Mouse (Mus musculus) myocyte (in vitro differentiated cells): Measurements from ENCODE around the gene Ghrh. TPM values are rescaled to one million over a fixed set of nuclear protein-coding genes. Genes with fewer than 3 reads are reported as not detected.

Source experiments
- H3K27me3 ChIP-seq: one replicate; pipeline ENCODE4 v1.6.1; 2011; ENCODE audit not compliant: control insufficient read depth, insufficient read depth, insufficient read length
- H3K36me3 ChIP-seq: one replicate; pipeline ENCODE4 v1.6.1; 2011; ENCODE audit not compliant: control insufficient read depth, insufficient read depth
- H3K4me2 ChIP-seq: one replicate; pipeline ENCODE4 v1.6.1; 2011; ENCODE audit warnings: low read depth, control low read depth
- H3K4me3 ChIP-seq: one replicate; pipeline ENCODE4 v1.5.1; 2011; ENCODE audit warnings: mild to moderate bottlenecking, control low read depth, moderate library complexity
- H3K79me2 ChIP-seq: one replicate; pipeline ENCODE4 v1.6.1; 2011; ENCODE audit not compliant: control insufficient read depth, insufficient read depth
- H3ac ChIP-seq: one replicate; pipeline ENCODE4 v1.6.1; 2011; ENCODE audit not compliant: control insufficient read depth, insufficient read length
- CEBPB ChIP-seq: IDR thresholded peaks from 2 replicates; pipeline ENCODE4 v1.6.1; 2011; ENCODE audit warnings: mild to moderate bottlenecking, moderate library complexity; ENCODE audit not compliant: poor library complexity, insufficient read depth, severe bottlenecking
- E2F4 ChIP-seq: IDR thresholded peaks from one replicate; pipeline ENCODE4 v1.6.1; 2011; ENCODE audit warnings: mild to moderate bottlenecking, control low read depth, moderate library complexity; ENCODE audit not compliant: insufficient read depth
- MAX ChIP-seq: IDR thresholded peaks from one replicate; pipeline ENCODE4 v1.6.1; 2011; ENCODE audit warnings: low read depth, mild to moderate bottlenecking, control low read depth
- MYOD1 ChIP-seq, 3 experiments: IDR thresholded peaks; one replicate each; pipeline ENCODE4 v1.6.1; 2011; ENCODE audit warnings: control low read depth in 2 of 3, low read depth in 2 of 3, mild to moderate bottlenecking in 2 of 3, moderate library complexity in 1 of 3; ENCODE audit not compliant: insufficient read length in 2 of 3, control insufficient read depth in 1 of 3
- MYOG ChIP-seq, 3 experiments: IDR thresholded peaks; one replicate each; pipeline ENCODE4 v1.6.1; 2011; ENCODE audit warnings: control low read depth in 2 of 3, low read depth in 2 of 3, mild to moderate bottlenecking in 2 of 3; ENCODE audit not compliant: insufficient read length in 2 of 3, control insufficient read depth in 1 of 3, insufficient read depth in 1 of 3
- POLR2A ChIP-seq: IDR thresholded peaks from one replicate; pipeline ENCODE4 v1.6.1; 2011; ENCODE audit warnings: low read depth, mild to moderate bottlenecking, control low read depth, moderate library complexity; ENCODE audit not compliant: insufficient read length
- POLR2AphosphoS2 ChIP-seq: IDR thresholded peaks from one replicate; pipeline ENCODE4 v1.6.1; 2011; ENCODE audit warnings: low read depth, control low read depth; ENCODE audit not compliant: insufficient read length
- REST ChIP-seq: IDR thresholded peaks from one replicate; pipeline ENCODE4 v1.6.1; 2011; ENCODE audit warnings: mild to moderate bottlenecking, control low read depth, moderate library complexity; ENCODE audit not compliant: insufficient read depth, insufficient read length
- SRF ChIP-seq: IDR thresholded peaks from one replicate; pipeline ENCODE4 v1.6.1; 2011; ENCODE audit warnings: low read depth; ENCODE audit not compliant: control insufficient read depth, insufficient read length
- TCF12 ChIP-seq: IDR thresholded peaks from one replicate; pipeline ENCODE4 v1.6.1; 2011; ENCODE audit warnings: mild to moderate bottlenecking, control low read depth; ENCODE audit not compliant: poor library complexity, insufficient read depth, severe bottlenecking
- TCF3 ChIP-seq: IDR thresholded peaks from one replicate; pipeline ENCODE4 v1.6.1; 2011; ENCODE audit warnings: low read depth, control low read depth; ENCODE audit not compliant: insufficient read length
- USF1 ChIP-seq: IDR thresholded peaks from one replicate; pipeline ENCODE4 v1.6.1; 2011; ENCODE audit warnings: low read depth, mild to moderate bottlenecking, control low read depth, moderate library complexity
- polyA plus RNA-seq: library from polyadenylated mRNA; unstranded; fragments of >200 nt; fragmentation: generic; extraction: Trizol; gene quantifications from one replicate; pipeline ENCODE4 v1.2.1, GENCODE M21; 2012; ENCODE audit warnings: missing spikeins

Gene Ghrh
- polyA plus RNA-seq, 1 experiment: not detected

DNA sequence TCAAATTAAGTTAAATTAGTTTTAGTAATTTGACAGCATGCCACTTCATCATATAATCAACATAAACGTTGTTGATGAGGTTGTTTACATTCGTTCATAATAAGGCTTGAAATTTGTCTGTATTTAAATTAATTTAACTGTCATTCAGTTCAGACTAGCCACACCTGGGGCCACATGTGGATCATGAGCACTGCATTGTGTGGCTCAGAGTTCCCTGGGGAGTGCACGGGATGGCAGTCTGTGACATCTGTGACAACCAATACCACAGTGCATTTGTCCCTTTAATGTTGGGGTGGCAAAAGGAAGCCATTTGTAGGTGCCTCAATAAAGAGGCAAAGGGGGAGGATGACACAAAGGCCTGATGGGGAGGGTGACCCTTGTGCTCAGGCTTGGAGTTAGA lies 29.7 kb upstream of the Ghrh start:
- Histone ChIP-seq H3K27me3 (no peaks in the 10 kb centered on the region), H3K36me3 (peaks cover 8% of the 10 kb centered on the region), H3K4me3 (no peak overlapping the region), H3K79me2 (peaks cover 43% of the 10 kb centered on the region), H3K4me2 (no peak overlapping the region), H3ac (no peak overlapping the region)
- TF ChIP-seq MAX: no peak
- no peak for TF ChIP-seq POLR2AphosphoS2
- no peak for TF ChIP-seq USF1
- no peak for TF ChIP-seq CEBPB
- TF ChIP-seq REST: no peak
- no peak for TF ChIP-seq POLR2A
- TF ChIP-seq MYOD1 (IDR thresholded peaks at IDR 0.05; ENCODE audit: control insufficient read depth in 1 of 3, insufficient read length in 2 of 3, low read depth in 2 of 3): no peak
- TF ChIP-seq MYOG (IDR thresholded peaks at IDR 0.05; ENCODE audit: control insufficient read depth in 1 of 3, insufficient read depth in 1 of 3, insufficient read length in 2 of 3, low read depth in 2 of 3): no peak
- no peak for TF ChIP-seq TCF12
- no peak for TF ChIP-seq E2F4
- TF ChIP-seq TCF3: no peak
- TF ChIP-seq SRF: no peak

GRCm38 (mm10) chr2:157375794-157376757 lies 28.8 kb upstream of the Ghrh start:
- Histone ChIP-seq H3K4me3 (no peak overlapping the region), H3K4me2 (peak overlapping the region; percentile 65), H3K36me3 (peaks cover 8% of the 10 kb centered on the region), H3ac (no peak overlapping the region), H3K27me3 (no peaks in the 10 kb centered on the region), H3K79me2 (peaks cover 51% of the 10 kb centered on the region)
- TF ChIP-seq MYOD1 (IDR thresholded peaks at IDR 0.05; ENCODE audit: control insufficient read depth in 1 of 3, insufficient read length in 2 of 3, low read depth in 2 of 3): peak in 1 of 3 experiments; percentile 41
- no peak for TF ChIP-seq REST

- H3K27me3 ChIP-seq: no peaks in the 10 kb centered on the region
- peak overlapping the region; percentile 65 for H3K4me2 ChIP-seq
- H3K36me3 ChIP-seq: peaks cover 4% of the 10 kb centered on the region
- no peak for TF ChIP-seq CEBPB
- no peak for TF ChIP-seq TCF12
- no peak for TF ChIP-seq USF1
- TF ChIP-seq REST: no peak
- no peak for TF ChIP-seq SRF
- no peak for TF ChIP-seq TCF3
- no peak for TF ChIP-seq MYOD1 (IDR thresholded peaks at IDR 0.05; ENCODE audit: control insufficient read depth in 1 of 3, insufficient read length in 2 of 3, low read depth in 2 of 3)
- TF ChIP-seq MYOG (IDR thresholded peaks at IDR 0.05; ENCODE audit: control insufficient read depth in 1 of 3, insufficient read depth in 1 of 3, insufficient read length in 2 of 3, low read depth in 2 of 3): no peak
- TF ChIP-seq MAX: no peak
- no peak for TF ChIP-seq E2F4
- no peak for TF ChIP-seq POLR2A
- no peak for TF ChIP-seq POLR2AphosphoS2
- H3ac ChIP-seq: no peak overlapping the region
- H3K79me2 ChIP-seq: peaks cover 61% of the 10 kb centered on the region
- no peak overlapping the region for H3K4me3 ChIP-seq
These were observed 27.7 kb upstream of the Ghrh start for GRCm38 (mm10) chr2:157375051-157375450.

DNA sequence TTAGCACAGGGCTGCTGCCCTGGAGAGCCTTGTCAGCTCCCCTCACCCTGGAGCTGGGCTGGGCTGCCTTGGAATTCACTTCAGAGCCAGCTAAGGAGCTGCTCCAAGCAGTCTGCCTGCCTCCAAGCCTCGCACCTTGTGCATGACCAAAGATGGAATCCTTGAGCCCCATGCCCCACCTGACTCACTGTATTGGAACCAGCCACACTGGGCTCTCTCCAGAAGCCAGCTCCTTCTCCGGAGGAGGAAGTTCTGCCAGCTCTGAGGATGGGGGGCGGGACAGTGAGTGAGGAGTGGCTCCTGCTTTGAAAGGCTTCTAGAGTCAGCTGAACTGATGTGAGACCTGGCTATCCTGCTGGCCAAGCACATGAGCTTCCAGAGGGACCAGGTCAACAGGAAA lies 26.4 kb upstream of the Ghrh start:
- TF ChIP-seq SRF: no peak
- no peak for TF ChIP-seq TCF3
- no peak for TF ChIP-seq MYOG (IDR thresholded peaks at IDR 0.05; ENCODE audit: control insufficient read depth in 1 of 3, insufficient read depth in 1 of 3, insufficient read length in 2 of 3, low read depth in 2 of 3)
- TF ChIP-seq REST: no peak
- no peak for TF ChIP-seq POLR2AphosphoS2
- no peak for TF ChIP-seq E2F4
- TF ChIP-seq TCF12: no peak
- no peak for TF ChIP-seq CEBPB
- no peak for TF ChIP-seq MAX
- TF ChIP-seq MYOD1 (IDR thresholded peaks at IDR 0.05; ENCODE audit: control insufficient read depth in 1 of 3, insufficient read length in 2 of 3, low read depth in 2 of 3): no peak
- TF ChIP-seq USF1: no peak
- TF ChIP-seq POLR2A: no peak
- H3ac ChIP-seq: no peak overlapping the region
- no peaks in the 10 kb centered on the region for H3K27me3 ChIP-seq
- no peak overlapping the region for H3K4me3 ChIP-seq
- no peak overlapping the region for H3K4me2 ChIP-seq
- H3K79me2 ChIP-seq: peaks cover 74% of the 10 kb centered on the region
- no peaks in the 10 kb centered on the region for H3K36me3 ChIP-seq

GRCm38 (mm10) chr2:157371696-157372095 lies 24.4 kb upstream of the Ghrh start:
- Histone ChIP-seq H3K27me3 (no peaks in the 10 kb centered on the region), H3K4me2 (no peak overlapping the region), H3K79me2 (peaks cover 73% of the 10 kb centered on the region), H3K4me3 (no peak overlapping the region), H3ac (no peak overlapping the region), H3K36me3 (no peaks in the 10 kb centered on the region)
- no peak for TF ChIP-seq MYOD1 (IDR thresholded peaks at IDR 0.05; ENCODE audit: control insufficient read depth in 1 of 3, insufficient read length in 2 of 3, low read depth in 2 of 3)
- no peak for TF ChIP-seq MAX
- TF ChIP-seq USF1: no peak
- TF ChIP-seq POLR2AphosphoS2: no peak
- TF ChIP-seq REST: no peak
- TF ChIP-seq TCF3: no peak
- TF ChIP-seq POLR2A: no peak
- no peak for TF ChIP-seq MYOG (IDR thresholded peaks at IDR 0.05; ENCODE audit: control insufficient read depth in 1 of 3, insufficient read depth in 1 of 3, insufficient read length in 2 of 3, low read depth in 2 of 3)
- no peak for TF ChIP-seq CEBPB
- no peak for TF ChIP-seq E2F4
- TF ChIP-seq SRF: no peak
- no peak for TF ChIP-seq TCF12
